Mouse (Mus musculus) cerebellum, postnatal 4 days (tissue): Measurements from ENCODE around the gene Ctdspl.

Experiments used
- DNase-seq, 2 experiments: peaks; one replicate each; pipeline ENCODE4 v3.0.0; 2022; ENCODE audit warnings: low spot score in 2 of 2, mixed read lengths in 1 of 2

Gene Ctdspl

GRCm38 (mm10) chr9:118920798-118921515 lies 5.3 kb upstream of the Ctdspl start:
- DNase-seq: peak; percentile 76 to 84

- no peak for DNase-seq
Observed at GRCm38 (mm10) chr9:118921926-118922325, 4.3 kb upstream of the Ctdspl start.

DNA sequence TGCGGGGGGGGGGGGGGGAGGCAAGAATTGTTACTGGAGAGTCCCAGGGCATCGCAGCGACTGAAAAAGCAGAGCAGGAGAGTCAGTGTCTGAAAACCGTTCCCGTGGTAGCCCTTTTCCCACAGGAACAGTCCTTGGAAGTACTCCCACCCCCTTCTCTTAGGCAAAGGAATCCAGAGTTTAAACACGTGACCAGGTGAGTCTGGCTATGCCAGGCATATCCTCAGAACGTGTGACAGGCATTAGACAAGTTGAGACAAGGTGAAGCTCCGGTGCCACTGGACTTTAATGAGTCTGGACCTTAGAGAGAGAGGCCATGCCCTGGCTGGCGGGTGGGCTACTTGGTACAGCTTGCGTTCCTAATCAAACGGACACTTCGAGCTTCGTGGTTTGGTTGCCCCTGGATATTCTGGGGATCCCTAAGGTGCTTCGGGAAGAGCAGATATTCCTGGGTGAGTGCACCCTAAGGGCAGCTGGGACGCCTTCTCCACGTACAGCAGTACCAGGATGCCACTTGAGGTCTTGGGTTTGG lies 1.6 kb upstream of the Ctdspl start:
- DNase-seq: no peak

DNA sequence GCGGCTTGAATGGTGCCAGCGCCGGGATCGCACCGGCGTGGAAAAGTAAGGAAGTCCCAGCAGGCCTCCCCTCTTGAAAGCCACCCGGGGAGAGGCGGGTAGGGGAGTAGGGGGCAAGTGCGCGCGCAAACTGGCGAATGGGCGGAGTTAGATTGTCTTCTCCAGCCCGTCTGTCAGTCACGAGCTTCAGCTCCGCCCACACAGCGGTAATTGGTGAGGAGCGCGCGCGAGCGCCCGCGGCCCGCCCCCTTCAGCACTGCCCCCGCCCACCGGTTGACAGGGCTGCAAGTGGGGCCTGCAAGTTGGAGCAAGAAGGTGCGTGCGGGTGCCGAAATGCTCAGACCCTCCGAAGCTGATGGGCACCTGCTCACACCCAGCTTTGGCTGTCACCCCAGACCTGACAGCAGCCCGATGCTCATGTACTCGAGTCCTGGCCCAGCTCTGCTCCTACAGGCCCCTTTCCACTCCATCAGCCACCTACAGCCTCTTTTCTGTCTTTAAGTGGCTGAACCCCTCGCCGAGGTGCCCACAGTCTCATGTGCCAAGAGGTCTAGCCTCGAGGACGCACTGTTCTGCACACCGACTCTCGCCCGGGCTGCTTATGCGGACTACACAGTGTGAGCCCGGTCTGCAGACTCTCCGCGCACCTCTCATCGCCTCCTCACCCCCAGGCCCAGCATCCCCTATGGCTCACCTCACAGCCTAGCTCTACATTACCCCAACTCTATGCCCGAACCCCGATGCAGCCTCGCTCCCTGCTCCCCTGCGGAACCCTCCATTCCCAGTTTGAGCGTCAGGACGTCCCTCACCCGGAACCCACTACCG lies 755 bp upstream of the Ctdspl start:
- DNase-seq: peak; percentile 92

GRCm38 (mm10) chr9:118926688-118927321 lies 552 bp downstream of the Ctdspl start:
- DNase-seq: peak in 1 of 2 experiments; percentile 36

DNA sequence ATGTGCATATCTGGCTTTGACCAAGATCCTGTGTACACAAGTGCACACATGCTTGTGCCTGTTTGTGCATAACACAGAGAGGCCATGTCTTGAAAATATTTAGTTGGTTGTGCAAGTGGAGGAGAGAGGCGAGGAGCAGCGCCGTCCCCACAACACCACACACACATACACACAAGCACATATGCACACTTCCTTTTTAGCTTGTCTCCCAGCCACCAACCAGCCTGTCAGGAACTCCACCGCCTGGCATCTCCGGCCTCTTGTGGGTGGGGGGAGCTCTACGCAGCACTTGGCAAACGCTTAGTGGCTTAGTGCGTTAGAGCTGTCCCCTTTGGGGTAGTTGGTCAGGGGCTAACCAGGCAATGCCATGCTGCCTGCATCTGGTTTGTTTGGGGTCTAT lies 1.2 kb downstream of the Ctdspl start:
- no peak for DNase-seq

- DNase-seq: no peak
Observed at GRCm38 (mm10) chr9:118928007-118928406, 1.8 kb downstream of the Ctdspl start.

GRCm38 (mm10) chr9:118928656-118929055 lies 2.4 kb downstream of the Ctdspl start:
- DNase-seq: no peak

DNA sequence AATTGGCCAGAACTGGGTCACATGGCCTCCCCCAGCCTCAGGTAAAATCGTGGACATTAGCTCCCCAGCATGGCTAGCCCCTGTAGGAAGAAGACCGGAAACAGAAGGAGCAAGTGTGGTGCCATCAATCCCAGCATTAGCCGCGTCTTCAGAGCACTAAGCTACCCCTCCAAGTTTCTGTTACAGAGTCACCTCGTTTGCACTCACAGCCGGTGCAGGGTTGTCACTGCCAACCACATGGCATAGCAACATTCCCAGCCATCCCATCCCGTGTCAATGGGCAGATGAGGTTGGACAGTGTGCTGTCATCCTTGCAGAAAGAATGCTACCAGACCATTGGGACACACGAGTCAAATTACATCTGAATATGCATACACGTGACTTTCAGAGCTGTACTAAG lies 4.4 kb downstream of the Ctdspl start:
- DNase-seq: no peak

GRCm38 (mm10) chr9:118933800-118934199 lies 7.5 kb downstream of the Ctdspl start:
- no peak for DNase-seq

DNA sequence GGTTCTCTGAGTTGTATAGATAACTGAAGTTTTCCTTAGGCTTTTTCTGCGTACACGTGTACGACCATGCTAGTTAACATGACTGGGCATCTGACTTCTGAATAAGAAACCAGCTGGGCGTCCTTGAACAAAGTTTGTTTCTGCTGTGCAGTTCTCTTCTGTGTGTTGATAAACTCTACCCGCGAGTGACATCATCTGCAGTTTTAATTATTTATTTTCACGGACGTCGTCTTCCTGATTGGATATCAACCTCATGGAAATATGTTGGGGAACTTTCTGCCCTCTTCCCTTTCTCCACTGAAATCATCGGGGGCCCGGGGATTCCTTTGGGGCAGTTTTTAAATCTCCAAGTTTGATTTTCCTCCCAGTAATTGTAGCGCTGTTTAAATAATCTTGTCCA lies 8.1 kb downstream of the Ctdspl start:
- DNase-seq: no peak

GRCm38 (mm10) chr9:118935098-118935497 lies 8.8 kb downstream of the Ctdspl start:
- DNase-seq: no peak

DNA sequence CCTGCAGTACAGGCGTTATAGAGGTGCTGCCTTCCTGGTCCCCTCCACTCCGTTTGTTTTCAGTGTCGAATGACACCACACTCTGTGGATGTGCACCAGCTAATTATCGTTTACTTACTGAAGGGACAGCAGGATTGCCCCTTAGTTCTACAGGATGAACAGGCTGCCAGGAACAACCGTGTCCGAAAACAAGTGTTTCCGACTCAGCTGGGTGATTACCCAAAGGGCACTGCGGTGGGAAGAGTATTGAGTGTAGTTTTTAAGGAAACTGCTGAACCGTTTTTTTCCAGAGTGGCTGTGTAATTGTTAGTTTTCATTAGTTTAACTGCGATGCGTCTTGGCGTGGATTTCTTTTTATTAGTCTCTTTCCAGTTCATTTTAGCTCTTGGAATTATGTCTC lies 9.8 kb downstream of the Ctdspl start:
- no peak for DNase-seq

DNA sequence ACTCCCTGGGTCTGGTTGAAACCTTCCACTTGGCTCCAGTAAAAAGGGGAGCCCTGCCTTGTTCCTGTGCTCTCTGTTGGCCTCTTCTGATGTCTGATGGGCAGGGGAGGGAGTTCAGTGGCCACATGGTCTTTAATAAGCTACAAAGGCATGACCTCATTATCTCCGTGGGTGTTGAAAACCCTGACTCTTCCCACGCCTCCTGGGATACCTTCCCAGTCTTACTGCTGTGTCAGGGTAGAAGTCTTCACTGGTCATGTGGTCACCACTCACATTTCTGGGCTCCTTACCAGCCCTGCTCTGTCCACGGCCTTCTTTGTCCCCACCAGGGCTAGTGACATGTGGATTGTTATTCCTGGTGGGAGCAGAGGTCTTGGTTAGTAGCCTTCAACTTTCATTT lies 11.3 kb downstream of the Ctdspl start:
- DNase-seq: no peak

DNA sequence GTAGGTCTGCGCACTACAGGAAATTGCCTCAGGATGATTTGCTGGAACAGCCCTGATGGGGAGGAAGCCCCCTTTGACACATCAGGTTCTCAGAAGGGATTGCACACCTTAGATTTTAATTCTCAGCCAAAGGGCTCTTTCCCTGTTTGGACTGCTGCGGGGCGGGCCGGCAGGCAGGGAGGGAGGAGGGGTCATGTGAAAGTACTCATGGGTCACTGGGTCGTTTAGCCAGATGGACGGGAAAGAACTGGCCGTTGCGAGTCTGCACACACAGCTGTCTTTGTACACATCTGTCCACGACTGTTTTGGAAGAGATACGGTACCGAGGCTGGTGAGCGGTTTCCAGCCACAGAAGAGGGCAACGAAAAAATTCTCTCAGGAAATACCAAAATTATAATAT lies 13.2 kb downstream of the Ctdspl start:
- DNase-seq: no peak

DNA sequence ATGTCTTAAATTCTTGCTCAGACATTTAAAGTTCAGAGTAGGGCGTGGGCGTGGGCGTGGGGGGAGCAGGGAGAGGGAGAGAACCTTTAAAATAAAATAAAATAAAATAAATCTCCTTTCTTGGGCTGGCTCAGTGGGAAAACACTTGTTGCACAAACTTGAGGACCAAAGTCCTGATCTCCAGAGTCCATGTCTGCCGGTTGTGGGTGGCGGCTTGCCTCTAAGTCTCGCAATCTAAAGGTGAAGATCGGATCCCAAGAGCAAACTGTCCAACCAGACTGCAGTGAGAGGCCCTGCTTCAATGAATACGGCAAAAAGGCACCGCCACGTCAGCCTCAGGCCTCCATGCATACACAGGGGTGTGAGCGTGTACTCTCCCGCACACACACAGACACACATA lies 13.6 kb downstream of the Ctdspl start:
- DNase-seq: no peak

DNA sequence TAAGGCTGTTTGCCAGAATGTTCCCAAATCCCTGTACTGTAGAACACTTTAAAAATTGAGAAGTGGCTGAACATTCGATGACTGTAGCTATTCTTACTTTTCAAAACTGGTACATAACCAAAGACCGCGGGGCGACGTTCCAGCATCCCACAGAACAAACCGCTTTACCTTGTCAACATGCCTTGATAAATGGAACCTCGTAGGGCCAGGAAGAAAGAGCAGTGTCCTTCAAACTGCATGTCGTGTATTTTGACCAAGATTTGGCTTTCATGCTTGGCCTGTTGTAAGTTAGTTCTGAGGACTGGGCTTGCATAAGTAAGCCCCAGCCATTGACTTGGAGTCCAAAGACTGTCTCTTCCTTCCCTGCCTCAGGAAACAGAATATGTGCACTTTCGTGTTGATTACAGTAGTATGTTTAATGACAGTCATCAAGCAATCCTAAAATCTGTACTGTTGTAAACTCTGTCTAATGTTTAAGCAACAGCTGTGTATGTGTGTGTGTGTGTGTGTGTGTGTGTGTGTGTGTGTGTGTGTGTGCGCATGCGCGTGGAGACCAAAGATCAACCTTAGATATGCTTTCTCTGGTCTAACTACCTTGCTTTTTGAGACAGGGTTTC lies 14.4 kb downstream of the Ctdspl start:
- DNase-seq: no peak

DNA sequence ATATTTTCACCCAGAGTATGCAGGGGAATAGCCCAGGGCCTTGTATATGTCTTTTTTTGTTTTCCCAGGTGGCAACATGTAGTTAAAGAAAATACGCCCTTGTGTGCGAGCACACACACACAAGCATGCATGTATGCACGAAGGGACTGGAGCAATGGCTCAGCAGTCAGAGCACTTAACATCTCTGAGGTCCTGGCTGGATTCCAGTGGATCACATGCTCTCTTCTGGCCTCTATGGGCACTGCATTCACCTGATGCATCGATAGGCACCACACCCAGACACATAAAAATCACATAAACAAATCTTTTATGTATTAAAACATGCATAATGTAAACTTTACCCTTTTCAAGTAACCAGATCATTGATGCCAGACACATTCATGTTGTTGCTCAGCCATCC lies 15.8 kb downstream of the Ctdspl start:
- DNase-seq: no peak

DNA sequence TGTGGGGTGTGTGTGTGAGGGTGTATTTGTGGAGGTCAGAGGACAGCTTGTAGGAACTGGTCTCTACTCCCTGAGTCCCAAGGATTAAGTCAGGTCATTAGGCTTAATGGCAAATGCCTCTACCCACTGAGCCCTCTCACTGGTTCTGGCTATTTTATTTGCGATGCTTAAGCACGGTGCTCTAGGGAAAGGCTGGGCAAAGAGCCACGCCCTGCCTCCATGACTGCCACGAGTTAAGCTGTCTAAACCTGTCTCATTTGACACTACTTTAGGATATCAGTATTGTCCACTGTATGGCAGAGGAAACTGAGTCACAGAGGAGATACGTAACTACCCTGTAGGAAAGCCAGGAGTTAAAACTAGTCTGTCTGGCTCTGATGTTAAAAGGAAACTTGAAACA lies 17.7 kb downstream of the Ctdspl start:
- DNase-seq: no peak

- no peak for DNase-seq
Observed at GRCm38 (mm10) chr9:118944388-118944787, 18.1 kb downstream of the Ctdspl start.

DNA sequence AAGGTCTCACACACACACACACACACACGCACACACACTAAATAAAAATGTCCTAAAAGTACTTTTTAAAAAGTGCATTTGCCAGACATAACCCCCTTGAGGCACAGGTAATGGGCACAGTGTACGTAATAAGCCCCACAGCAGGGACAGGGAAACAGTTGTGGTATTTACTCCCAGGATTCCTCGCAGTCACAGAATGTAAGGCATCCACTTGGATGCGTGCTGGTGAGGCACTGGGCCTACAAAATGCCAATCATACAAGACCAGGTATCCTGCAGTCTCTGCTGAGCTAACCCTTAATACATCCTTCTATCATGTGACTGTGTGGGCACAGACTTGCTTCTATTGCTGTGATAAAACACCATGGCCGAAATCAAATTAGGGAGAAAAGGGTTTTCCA lies 22.2 kb downstream of the Ctdspl start:
- DNase-seq: no peak

DNA sequence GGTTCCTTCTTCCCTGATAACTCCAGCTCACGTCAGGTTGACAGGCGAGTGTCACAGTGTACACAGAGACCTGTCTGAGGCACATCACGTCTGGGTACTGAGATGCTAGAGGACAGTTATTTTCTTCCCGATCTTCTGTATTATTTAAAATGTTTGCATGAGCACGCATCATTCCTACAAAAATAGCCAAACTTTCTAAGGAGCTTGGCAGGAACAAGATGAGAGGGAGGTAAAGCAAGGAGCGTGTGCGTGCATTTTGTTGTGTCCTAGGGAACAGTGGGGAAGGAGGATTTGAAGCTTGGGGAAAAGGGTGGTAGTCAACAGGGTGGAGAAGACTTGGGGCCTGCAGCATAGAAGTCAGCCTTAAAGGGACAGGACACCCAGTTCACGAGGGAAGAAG lies 22.9 kb downstream of the Ctdspl start:
- no peak for DNase-seq
